Mouse (Mus musculus): ENCODE measurements around the gene Lhfpl2.

Lhfpl2 gene

DNA sequence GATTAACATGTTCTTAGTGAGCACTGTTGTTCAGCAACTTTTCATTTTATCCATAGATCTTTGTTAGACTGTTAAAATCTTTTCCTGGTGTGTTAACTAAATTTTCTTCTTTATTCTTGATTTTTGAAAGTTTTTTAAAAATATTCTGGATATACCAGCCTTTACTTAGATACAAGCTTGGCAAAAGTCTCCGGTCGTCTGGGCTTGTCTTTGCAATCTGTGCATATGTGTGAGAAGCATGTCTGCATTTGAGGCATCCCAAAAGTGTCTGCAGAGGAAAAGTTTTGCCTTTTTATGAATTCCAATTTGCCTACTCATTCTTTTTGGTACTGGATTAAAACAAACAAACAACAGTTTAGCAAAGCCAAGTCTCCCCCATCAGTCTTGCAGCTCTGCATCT lies 154.6 kb downstream of the Lhfpl2 start:
- DNase-seq (ENCODE audit: low read depth, low spot score): no peak

DNA sequence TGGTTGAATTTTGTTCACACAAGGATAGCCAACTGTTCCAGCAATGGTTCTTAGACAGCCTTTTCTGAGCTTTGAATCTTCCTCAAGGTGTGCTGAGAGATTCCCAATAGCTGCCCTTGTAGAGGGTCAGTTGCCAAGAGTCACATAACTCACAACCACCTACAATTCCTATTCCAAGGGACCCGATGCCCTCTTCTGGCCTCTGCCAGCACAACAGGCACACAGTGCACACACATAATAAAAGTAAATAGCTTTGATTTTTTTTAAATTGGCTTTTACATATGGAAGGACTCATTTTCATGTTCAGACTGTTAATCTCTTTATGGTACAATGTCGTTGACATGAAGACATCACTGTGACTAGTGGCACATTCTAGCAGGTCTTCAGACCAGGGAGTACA lies 155.1 kb downstream of the Lhfpl2 start:
- DNase-seq (ENCODE audit: low read depth, low spot score): no peak

DNA sequence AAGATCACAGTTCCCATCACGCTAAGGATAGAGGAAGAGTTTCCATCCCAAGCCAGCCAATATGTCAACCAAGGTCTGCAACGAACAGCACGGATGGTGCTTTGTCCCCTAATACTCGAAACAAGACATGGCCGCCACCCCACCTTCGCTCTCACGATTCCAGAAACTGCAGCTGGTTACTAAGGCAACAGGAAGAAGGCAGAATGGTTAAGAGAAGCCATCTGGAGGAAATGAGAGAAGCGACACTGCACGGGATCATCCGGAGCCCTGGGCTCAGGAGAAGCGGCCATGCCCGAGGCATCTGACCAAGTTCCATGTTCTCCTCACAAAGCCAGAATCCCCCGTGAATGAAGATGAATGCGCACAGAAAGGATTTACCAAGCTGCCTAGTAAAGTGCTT lies 166.0 kb downstream of the Lhfpl2 start:
- DNase-seq (ENCODE audit: low read depth, low spot score): no peak

DNA sequence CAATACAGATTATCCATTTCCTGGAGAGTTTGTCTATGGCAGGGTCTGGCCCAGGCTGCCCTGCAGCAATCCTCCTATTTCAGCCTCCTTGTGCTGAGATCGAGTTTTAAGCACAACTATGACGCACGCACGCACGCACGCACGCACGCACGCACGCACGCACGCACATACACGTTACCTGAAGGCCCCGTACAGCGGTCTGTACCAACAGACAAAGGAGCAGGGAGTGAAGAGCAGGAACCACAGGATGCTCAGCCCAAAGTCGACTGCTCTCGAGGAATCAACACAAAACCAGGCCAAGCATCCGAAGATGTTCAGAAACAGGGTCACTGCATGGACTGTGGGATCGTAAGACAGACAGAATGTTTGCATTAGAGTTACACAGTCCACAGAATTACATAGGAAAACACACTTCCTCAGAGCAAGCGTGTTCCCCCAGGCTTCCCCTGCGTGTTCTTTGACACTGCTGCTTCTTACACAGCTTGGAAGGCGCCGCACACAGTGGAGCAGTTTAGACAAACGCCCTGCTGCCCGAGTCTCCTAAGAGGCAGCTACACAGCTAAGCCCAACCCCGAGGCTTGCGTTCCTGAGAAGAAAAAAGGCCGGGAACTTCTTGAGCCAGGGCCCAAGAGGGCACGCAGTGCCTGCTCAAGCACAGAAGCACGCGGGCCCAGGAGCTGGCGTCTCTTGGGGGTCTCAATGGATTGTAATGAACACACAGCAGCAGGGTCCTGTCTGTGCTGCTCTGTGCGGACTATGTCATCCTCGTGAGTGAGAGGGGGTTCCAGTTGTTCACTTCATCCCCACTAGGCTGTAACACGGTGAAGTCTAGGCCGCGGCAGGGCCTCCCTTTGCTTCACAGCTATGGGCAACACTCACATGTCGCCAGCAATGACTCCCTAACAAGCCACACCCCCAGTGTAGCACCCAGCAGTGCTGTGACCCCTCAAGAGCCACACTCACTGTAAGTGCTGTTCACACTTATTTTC lies 167.4 kb downstream of the Lhfpl2 start:
- no peak for DNase-seq (ENCODE audit: low read depth, low spot score)

DNA sequence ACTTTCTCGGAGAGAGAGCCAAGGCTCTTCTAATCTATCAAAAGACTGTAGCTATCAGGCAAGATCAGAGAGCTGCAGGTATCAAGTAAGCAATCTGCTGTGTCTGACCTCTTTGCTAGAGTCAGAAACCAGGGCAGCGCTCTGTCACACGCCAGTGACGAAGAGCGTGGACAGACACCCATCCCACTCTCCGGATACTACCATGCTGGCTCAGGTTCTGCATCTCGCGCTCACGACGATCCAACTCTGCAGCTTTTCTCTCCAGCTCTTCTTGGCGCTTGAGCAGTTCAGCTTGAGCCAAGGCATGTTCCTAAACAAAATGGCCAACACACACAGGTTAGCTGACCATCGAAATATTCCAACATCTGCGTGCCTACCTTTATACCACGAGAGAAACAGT lies 174.3 kb downstream of the Lhfpl2 start:
- DNase-seq (ENCODE audit: low read depth, low spot score): no peak

DNA sequence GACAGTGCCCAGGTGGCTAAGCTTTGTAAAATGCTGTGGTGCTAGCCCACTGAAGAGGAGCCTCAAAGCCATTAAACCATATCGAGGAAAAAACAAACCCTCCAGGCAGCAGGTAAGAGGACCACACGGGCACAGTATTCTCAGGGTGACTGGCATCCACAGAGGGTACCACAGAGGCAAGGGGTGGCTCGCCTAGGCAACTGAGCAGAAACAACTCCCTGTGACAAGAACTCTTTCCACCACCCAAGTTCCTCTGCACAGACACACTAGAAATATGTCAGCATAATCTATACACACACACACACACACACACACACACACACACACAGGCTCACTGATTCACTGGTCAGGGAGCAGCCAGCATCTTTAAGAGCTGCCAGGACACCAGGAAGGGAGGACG lies 181.9 kb downstream of the Lhfpl2 start:
- no peak for DNase-seq (ENCODE audit: low read depth, low spot score)

DNA sequence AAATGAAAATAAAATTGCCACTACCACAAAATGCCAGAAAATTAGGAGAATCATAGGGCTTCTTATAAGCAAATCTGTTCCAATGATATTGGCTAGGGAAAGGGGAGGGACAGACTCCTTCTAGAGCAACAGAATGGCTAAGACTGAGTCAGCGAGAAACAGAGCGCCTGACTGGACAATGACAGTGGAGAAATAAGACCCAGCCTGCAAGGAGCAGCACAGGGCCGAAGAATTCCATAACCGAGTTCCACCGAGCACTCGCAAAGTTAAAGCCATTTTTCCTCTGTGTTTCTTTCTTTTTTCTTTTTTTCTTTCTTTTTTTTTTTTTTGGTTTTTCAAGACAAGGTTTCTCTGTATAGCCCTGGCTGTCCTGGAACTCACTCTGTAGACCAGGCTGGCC lies 182.5 kb downstream of the Lhfpl2 start:
- no peak for DNase-seq (ENCODE audit: low read depth, low spot score)

DNA sequence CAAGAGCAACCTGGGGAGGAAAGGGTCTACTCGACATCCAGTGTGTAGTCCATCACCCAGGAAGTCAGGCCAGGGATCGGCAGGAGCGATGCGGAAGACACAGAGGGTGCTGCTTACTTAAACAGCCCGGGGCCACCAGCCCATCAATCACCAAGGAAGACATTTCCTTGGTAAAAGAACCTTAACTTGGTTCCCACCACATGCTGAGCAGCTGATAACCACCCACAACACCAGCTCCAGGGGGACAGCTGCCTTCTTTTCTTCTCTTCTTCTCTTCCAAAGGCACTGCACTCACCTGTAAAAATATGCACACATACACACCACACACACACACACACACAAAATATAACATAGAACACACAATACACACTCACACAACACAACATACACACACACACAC lies 183.3 kb downstream of the Lhfpl2 start:
- DNase-seq (ENCODE audit: low read depth, low spot score): no peak

DNA sequence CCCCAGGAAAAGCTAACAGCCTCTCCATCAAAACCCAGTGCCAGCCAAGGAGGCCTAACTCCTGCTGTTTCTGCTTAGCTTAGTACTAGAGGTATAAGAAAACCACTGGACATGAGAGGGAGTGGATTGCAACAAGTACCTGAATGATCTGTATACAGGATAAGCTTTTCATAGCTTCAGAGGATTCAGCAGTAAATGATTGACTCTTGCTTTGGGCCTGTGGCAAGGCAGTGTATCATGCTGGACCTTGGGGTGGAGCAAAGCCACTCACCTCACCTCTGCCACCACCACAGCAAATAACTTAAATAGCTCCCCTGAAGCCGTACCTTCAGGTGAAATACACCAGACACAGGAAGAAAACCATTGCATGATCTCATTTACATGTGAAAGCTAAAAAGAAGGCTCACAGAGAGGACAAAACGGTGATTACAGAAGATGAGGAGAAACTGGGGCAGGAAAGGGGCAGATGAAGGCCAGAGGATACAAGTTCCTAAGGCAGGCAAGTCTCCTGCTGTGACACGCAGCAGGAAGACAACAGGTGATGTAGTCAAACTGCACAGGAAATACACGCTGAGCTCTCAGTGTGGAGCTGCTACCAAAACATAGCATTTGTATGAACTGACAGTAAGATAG lies 184.4 kb downstream of the Lhfpl2 start:
- no peak for DNase-seq (ENCODE audit: low read depth, low spot score)

DNA sequence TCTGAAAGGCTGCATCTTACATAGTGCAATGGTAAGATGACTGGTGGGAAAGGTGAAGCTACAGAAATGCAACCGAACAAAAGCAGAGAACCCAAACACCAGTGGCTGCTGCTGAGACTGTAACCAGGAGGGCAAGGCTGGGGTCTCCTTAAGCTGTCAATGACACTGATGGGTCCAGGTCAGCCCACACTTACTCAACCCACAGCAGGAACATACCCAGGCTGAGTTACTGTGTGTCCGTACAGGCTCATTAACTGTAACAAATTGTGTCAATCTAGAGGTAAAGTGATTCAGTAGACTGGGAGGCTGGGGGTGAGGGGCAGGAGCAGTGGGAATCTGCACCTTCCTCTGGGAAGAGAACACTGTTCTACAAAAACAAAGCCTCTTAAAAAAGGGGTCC lies 185.3 kb downstream of the Lhfpl2 start:
- no peak for DNase-seq (ENCODE audit: low read depth, low spot score)
